Mouse (Mus musculus) testis, adult 2 months (tissue): Measurements from ENCODE around the gene Gm20388.

Experiments used
- CTCF ChIP-seq: fragments of 200-500 bp; IDR thresholded peaks from 2 replicates; pipeline ENCODE4 v1.5.1; 2012; ENCODE audit warnings: low read depth, mild to moderate bottlenecking, inconsistent platforms, low read length, moderate library complexity; ENCODE audit not compliant: control insufficient read depth, insufficient read depth, insufficient replicate concordance
- POLR2A ChIP-seq: fragments of 200-500 bp; IDR thresholded peaks from 2 replicates; pipeline ENCODE4 v1.6.1; 2012; ENCODE audit warnings: low read depth, mild to moderate bottlenecking, inconsistent platforms, low read length, moderate library complexity; ENCODE audit not compliant: control insufficient read depth

DNA sequence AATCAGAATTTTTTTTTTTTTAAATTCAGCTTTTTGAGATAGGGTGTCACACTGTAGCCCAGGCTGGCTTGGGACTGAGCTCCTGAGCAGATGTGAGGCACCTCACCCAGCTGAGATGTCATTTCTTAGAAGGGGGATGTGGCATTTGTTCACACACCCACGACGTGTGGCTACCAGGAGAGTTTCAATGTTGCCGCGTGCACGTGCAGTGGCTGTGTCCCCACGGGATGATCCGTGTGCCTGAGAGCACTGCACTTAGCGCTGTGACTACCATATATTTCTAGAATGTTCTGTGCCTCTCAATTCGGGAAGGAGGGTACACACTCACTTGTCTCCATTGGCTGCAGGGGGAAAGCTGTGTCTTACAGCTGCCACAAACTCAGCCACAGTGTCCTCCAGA is 2525.5 kb downstream of the Gm20388 start:
- TF ChIP-seq CTCF (no peak), POLR2A (no peak)
